Mouse (Mus musculus): ENCODE results near the gene Nr6a1. TPM values are rescaled to one million over a fixed set of nuclear protein-coding genes. Genes with fewer than 3 reads are reported as not detected.

The Nr6a1 gene
- total RNA-seq, 1 experiment from 2014 or later, result 1.7 TPM

DNA sequence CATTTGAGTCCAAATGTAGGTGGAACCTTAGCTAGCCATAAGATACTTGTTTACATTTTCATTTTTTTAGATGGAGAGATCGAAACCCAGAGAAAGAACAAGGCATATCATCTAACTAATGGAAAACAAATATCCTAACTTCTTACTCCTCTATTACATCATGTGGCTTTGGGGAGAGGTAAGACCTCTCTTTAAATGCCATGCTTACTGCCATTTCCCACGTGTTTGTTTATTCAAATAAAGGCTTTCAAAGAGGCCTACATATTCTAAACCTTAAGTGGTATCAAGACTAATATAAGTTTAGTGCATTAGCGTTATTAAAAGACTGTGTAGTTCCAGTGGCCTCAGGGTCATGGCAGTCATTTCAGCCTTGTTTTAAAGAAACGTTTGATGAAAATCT, 140.2 kb downstream of the Nr6a1 start:
- ATAC-seq (replicated peaks; ENCODE audit: low read depth, poor library complexity, severe bottlenecking), result no peak

DNA sequence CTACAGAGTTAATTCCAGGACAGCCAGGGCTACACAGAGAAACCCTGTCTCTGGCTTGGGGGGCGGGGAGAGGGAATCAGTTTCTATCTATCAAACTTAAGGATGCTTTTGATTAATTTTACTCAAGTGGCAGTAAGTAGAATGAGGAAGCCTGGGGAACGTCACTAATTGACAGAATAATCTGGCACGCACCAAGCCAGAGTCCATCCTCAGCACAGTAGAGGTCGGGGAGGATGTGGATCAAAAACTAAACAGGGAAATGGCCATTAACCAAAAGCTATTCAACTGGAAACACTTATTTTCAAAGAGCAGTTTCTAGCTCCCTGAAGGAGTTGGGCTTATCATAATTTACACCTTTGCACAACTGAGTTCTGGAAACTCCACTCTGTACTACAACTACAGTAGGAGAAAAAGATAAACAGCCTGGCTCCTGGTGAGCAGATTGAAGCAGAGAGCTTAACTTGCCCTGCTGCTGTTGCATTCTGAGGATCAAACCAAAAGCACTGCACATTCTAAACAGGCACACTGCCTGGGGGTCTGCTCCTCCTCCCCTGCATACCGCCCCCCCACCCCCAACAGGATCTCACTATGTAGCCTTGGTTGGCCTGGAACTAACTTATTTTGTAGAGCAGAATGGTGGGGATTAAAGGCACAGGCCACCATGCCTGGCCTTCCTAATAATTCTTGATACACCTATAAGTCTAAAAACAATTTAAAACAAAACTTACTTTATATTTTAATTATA, 141.1 kb downstream of the Nr6a1 start:
- ATAC-seq (replicated peaks; ENCODE audit: low read depth, poor library complexity, severe bottlenecking), result no peak

DNA sequence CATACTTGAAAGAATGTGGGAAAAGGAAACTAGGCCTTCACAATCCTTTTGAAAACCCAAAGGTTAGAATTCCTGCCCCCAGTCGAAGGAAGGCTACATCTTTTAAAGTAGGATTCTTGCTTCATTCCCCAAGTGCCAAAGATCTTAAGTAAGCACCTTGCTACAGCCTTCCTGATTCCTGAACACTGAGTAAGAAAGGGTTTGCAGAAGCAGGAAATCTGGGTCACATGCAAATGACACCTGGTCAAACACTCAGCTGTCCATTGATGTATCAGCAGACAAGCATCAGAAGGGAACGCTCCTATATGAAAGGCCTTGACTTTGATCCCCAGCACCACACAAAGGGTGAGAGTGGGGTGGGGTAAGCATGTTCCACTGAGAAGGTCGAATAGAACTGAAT, 142.4 kb downstream of the Nr6a1 start:
- ATAC-seq (replicated peaks; ENCODE audit: low read depth, poor library complexity, severe bottlenecking), result no peak

DNA sequence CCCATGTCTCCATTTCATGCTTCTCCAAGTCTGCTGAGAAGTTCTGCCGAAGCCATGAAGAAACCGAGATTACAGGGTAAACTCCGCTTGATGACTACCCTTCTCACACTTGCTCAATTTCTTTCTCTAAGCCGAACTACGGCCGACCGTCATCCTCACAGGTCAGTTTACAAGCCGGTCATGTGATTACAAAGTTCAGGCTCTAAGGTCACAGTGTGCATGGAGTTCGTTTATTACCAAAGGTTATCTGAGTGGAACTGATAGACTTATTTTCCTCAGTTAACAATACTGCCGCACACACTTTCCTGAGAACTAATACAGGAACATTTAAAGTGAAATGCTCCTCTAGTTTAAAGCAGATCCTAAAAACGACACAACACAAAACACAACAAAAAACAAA, 143.1 kb downstream of the Nr6a1 start:
- no peak for ATAC-seq (replicated peaks; ENCODE audit: low read depth, poor library complexity, severe bottlenecking)

DNA sequence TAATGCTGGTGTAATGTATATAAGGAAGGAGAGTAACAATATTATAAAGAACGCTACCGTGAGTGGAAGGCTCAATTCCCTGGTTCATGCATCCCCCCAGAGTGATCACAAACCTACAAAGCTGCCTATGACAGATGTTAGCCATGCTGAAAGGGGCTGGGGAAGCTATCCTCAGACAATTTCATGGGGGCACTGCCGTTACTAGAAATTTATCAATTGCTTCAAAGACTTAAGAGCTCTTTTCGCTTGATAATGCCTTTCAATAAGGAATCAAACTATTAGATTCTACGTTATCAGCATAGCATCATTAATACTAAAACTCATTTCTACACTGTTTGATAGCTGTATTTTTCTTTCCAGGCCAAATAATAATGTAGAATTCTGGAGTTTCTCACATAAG, 144.1 kb downstream of the Nr6a1 start:
- no peak for ATAC-seq (replicated peaks; ENCODE audit: low read depth, poor library complexity, severe bottlenecking)

DNA sequence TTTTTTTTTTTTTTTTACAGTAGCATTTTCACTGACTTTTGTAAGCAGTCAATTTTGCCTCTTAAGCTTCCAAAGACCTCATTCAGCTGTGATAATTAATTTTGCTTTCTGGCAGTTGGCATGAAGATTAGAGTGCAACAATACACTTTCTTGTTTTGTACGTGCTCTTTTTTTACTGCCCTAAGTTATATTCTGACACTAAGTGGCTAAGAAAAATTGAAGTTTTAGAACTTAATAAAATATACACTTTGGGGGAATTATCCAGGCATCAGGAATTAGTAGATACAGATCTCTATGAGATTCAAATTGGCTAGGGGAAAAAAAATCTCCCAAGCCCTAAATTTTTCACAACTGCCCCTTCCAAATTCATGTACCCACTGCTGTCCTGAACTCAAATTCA, 144.8 kb downstream of the Nr6a1 start:
- ATAC-seq (replicated peaks; ENCODE audit: low read depth, poor library complexity, severe bottlenecking), result no peak

DNA sequence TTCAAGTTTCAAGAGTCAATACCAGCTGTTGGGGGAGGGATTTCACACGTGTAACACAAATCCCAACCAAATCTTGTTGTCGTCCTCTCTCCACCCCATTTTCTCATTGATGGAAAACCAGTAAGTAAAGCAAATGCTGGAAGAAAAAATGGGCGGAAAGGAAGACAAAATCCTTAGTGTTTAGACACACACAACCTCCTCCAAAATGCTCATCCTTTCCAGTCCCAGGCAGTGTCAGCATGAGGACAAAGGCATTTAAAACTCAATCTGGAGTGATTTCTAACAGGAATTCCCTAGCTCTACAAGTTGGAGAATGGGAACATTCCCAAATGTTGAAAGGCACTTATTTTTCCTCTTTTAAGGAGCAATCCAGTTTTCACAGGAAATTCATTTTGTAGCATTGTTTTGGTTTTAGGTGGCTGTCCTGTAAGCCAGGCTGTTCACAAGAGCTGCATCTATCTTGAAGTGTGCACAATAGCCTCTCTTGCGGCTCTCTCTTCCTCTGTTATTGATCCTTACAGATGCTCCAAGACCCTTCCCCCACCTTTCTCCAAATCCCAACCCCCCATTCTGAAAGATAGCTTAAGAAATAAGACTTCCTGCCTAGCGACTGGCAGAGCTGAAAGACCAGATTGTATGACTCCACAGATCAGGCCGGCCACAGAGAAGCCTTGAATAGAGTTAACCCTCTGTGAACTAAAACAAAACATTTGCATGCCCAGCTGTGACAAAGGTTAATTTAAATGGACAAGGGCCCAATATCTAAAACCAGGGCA, 145.4 kb downstream of the Nr6a1 start:
- ATAC-seq (replicated peaks; ENCODE audit: low read depth, poor library complexity, severe bottlenecking), result no peak

DNA sequence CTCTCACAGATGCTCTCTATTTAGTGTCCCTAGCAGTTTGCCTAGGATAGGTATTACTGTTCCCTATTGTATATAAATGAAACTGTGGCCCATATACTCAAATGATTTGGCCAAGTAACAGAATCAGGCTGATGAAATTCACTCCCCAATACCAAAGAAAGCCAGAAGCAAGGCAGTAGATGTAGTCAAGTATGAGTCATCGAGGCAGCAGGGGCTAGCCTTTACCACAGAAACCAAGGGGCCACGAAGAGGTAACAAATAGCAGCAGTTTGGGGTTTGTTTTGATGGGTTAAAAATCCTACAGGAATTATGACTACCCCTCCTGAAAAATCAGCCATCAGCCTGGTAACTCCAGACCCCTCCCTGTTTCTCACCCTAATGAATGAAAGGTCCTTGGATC, 147.5 kb downstream of the Nr6a1 start:
- no peak for ATAC-seq (replicated peaks; ENCODE audit: low read depth, poor library complexity, severe bottlenecking)

DNA sequence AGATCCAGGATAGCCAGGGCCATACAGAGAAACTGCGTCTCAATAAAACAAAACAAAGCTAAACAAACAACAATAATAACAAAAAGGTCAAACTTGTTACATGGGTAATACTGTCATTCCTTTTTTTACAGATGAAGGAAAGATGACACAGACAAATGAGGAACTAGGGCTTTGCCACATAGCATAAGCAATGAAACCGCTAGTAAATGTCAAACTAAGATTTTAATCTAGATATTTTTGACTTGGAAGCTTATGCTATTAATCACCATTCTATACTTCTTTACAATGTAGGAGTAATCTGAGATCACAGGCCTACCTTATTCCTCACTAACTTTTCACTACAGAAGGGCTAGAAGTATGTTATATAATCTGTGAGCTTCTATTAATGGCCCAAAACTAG, 150.2 kb downstream of the Nr6a1 start:
- no peak for ATAC-seq (replicated peaks; ENCODE audit: low read depth, poor library complexity, severe bottlenecking)

DNA sequence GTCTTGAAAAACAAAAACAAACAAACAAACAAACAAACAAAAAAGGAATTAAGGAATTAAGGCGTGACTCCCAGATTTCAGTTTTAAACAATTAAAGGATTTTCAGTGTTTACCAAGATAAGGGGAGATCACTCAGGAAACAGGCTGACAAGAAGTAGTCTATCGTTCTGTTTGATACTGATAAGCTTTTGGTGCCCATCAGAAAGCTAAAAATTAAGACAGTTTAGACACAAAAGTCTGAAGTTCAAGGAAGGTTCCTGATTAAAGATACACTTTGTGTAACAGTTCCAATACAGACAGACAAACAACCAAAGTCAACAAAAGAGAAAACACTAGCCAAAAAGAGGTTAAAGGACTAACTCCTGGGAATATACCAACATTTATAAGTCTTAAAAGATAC, 152.6 kb downstream of the Nr6a1 start:
- ATAC-seq (replicated peaks; ENCODE audit: low read depth, poor library complexity, severe bottlenecking), result no peak

DNA sequence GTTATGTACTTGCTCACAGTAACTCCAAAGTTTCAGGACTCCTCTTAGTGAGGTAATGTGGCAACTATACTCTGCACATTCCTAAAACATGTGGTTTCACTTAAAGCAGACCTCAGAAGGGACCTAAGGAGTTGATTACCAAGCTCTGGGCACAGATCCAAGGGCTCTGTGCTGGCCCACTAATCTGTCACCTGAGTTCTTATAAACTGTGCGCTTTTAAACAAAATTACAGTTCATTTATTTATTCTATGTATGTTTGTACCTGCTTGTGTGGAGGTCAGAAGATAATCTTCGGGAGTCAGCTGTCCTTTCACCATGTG, 156.1 kb downstream of the Nr6a1 start:
- no peak for ATAC-seq (replicated peaks; ENCODE audit: low read depth, poor library complexity, severe bottlenecking)

DNA sequence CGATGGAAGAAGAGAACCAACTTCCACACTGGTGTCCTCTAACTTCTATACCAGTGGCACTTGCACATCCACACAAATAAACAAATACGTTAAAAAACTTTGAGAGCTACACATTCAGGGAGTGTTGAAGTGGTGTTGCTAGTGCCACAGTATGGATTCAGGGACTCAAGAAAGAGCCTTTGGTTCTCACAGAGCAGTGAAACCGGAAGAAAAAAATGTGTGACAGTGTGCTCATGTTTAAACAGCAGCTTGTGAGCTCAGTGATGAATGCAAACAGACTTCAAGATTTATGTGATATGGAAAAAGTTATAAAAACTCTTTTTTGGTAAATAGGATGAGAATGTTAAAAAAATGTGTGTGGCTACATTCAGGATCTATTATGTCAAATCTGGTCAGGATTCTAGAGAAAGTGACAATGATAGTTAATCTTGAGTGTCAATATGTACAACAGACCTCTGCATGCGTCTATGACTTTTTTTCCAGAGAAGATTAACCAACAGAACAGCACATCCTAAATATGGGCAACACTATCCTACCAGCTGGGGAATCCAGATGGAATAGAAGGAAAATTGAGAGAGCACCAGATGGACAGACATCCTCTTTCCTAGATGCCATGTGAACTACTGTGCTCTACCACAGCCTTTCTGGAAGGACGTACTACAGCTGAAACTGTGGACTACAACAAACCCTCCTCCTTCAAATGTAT, 156.6 kb downstream of the Nr6a1 start:
- no peak for ATAC-seq (replicated peaks; ENCODE audit: low read depth, poor library complexity, severe bottlenecking)

DNA sequence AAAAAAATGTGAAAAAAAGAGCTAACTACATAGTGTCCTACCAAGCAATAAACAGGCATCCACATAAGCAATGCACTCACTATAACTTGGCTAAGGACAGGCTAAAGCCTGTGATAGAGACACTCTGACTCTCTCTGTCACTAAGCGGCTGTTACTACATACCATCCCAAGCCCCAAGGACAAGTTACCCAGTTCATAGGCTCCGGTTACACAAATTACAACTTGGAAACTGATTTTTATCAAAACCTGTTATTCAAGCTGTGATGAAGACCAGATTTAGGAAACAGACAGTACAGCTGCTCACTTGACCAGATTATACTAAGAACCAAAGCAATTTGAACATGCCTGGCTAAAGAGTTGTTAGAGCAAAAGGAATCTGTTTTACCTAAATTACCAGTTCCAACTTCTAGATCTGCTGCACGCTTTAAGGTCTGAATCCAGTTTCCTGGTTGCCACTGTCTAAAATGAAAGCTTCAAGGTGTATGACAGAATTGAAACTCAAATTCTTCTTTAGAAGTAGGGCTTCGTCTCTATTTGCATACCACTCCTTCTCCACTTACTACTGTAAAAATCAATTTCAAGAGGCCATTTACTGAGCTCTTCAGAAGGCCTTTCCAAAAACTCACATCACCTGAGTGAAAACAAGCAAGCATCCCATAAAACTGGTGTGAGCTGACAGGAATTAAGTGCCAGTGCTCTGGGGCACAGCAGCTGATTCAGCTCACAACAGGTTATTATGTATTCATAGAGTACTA, 160.1 kb downstream of the Nr6a1 start:
- ATAC-seq (replicated peaks; ENCODE audit: low read depth, poor library complexity, severe bottlenecking), result no peak

DNA sequence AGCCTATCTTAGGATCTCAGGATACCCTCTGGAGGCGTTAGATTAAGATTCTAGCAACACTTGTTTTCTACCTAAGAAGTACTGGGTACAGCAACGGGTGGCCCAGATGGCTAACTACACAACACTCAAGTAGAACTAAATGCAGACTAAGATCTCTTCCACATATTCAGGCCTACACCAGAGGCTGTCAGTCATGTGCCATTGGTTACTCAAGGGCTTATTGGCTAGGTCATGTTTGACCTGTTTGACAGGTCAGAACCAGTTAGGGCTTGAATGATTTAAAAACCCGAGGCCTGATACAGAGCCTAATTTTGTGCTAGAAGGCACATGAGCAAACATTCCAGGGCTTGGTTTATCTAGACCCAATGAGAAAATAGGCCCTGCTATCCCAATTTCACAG, 187.6 kb downstream of the Nr6a1 start:
- no peak for ATAC-seq (replicated peaks; ENCODE audit: low read depth, poor library complexity, severe bottlenecking)

DNA sequence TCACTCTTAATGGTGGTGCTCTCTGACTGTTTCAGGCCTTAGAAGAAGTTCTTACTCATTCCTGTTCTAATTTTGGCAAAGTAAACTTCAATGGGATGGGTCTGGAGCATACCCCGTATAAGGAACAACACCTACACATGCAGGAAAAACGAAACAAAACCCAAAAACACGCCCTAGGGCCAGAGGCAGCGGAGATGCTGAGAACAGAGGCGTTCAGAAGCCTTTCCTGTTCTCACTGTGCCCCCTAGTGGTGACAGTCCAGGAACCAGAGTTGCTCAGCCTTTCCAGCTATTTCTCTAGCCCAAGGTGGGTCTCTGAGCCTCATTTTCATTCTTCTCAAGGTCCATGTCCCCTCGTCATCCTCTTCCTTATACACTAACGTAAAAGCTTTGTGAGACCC, 188.1 kb downstream of the Nr6a1 start:
- peak; percentile 89 for ATAC-seq (replicated peaks; ENCODE audit: low read depth, poor library complexity, severe bottlenecking)

DNA sequence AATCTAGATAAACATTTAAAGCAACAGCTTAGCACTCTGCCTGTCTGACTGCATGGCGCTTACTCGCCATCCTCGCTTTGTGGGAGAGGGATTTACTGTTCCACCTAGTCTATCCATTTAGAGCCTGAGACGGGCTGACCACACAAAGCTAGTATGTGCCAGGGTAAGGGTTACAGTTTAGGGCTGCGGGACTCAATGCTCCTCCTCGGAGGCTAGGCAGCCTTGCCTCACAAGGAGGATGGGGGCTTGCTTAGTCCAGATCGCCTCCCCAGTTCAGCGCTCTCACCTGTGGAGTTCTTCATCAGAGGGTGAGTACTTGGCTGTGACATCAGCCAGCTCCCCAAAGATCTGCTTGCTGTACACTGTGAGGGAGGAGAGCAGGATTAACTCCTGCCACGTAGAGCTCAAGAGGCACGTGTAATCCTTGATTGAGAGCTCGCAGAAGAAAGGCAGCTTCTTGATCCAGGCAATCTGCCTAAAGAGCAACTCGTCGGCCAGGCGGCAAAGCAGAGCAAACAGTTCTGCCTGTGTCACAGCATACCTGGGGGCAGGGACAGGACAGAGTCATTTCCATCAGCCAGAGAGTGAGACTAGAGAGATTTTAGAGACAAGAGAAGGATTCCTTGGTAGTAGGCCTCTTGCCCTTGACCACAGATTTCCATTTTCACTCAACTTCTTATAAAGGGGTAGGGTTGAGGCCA, 188.7 kb downstream of the Nr6a1 start:
- no peak for ATAC-seq (replicated peaks; ENCODE audit: low read depth, poor library complexity, severe bottlenecking)

DNA sequence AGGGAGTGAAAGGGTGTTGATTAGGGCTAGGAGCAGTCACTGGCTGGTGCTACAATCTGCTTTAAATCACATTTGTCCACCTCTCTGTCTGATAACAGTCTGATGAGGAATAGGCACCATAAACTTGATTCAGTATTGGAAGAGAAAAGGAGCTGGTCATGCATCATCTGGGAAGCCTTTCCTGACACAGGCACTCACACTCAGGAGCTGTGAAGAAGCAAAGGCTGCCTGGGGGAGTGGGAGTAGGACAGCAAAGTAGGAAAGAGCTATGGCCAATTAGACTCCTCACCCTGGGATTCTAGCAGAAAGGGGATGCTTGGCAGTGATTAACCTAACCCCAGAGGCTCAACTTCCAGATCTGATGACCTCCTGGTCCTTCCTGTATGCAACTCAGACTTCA, 191.7 kb downstream of the Nr6a1 start:
- ATAC-seq (replicated peaks; ENCODE audit: low read depth, poor library complexity, severe bottlenecking), result no peak

DNA sequence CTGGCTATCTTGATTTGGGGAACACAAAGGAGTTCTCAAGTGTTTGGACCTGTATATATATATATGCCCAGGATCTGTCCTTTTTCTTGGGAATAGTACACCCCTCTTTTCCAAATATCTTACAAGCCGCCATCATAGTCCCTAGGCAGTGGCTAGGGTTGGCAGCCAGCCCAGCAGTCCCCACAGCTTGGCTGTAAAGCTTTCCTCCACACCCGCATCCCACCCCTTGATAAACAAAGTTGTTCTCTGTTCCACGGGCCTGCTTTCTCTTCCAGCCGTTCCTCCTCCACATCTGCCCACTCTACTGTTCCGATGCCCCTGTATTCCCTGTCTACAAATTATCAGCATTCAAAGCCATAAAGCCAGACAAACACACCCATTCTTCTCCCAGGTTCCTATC, 192.8 kb downstream of the Nr6a1 start:
- no peak for ATAC-seq (replicated peaks; ENCODE audit: low read depth, poor library complexity, severe bottlenecking)

DNA sequence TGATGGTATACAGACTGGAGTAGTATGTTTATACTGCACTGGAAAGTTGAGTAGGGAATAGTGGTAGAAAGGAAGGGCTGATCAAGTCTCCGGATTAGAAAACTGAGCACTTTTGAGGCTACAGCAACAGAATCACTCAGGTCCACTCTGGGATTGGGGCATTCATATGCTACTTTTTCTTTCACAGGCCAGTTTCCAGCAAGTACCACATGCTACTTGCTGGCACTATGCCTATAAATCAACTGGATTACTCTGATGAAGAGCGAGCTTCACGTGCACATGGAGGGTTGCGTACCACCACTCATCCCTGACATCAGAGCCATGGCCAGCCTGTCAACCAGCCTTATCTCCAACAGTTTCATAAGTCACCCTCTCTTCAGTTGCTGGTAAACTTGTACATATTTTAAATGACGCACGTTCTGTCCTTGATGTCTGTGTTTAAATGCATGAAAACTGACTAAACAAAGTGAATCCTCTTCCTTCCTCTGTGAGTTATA, 197.1 kb downstream of the Nr6a1 start:
- ATAC-seq (replicated peaks; ENCODE audit: low read depth, poor library complexity, severe bottlenecking), result no peak

DNA sequence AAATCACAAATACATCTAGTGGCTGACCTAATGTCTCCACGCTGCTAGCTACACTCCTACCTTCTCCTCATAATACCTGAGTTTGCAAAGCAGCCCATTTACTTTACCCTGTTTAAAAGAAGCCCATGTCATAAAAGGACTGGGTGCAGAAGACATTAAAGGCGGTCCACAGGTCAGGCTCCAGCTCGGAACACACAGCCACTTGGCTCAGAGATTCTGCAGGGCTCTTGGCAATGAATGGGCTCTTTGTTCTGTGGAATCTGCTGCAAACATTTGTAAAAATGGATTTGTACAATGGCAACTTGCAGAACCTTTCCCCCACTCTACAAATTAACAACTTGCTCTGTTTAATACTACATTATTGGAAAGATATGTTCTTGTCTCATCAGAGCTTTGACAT, 202.1 kb downstream of the Nr6a1 start:
- ATAC-seq (replicated peaks; ENCODE audit: low read depth, poor library complexity, severe bottlenecking), result no peak
